In the genomic region with DNA sequence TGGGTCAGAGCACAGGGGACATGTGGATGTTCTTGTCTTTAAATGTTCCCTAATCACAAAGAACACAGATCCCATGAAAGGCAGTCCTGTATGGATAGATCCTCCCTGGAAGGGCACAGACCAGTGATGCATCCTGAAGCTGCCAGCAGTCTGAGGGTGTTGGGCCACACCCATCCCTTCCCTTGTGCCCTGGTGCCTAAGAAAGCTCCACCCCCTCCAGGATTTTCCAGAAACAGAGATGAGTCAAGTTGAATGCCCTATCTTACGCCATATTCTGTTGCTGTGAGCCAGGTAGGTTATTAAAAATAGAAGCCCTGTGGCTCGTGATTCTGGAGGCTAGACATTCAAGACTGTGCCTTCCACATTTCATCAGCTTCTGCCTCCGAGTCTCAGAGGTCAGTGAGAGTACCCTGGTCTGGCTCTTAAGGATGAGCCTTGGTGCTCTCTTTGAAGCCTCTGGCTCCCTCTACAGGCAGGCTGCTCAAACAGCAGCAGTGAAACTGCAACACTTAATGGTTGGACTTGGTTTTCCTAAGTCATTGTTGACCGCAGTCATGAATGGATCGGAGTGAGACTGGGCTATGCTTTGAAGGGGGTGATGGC, we compare ENCODE assay signal across 9 mouse cellular contexts. TPM values are rescaled to one million over a fixed set of nuclear protein-coding genes. Genes with fewer than 3 reads are reported as not detected.
DNase-seq lines count a peak whose midpoint lies in the region; ATAC-seq lines count a peak whose summit lies in the region.
"Had no signal": no experiment of that assay in that cellular context is flagged by ENCODE, and none has a peak within 500 bp of the region (broad histone marks: within the 10 kb centered on the region; RNA-seq: fewer than 3 reads in every experiment).

No protein-coding gene starts in this region.

- no peaks in the 10 kb centered on the region for H3K9me3 ChIP-seq in midbrain, embryonic 10.5 days (replicated peaks)
- no peaks in the 10 kb centered on the region for H3K9me3 ChIP-seq in midbrain, embryonic 13.5 days
- no peaks in the 10 kb centered on the region for H3K9me3 ChIP-seq in liver, embryonic 13.5 days (replicated peaks)
- H3K9me3 ChIP-seq: midbrain, embryonic 12.5 days had no signal

- 29% methylated on average over 5 of the region's 5 CpGs for WGBS in midbrain, embryonic 10.5 days
- 33% methylated on average over 5 of the region's 5 CpGs for WGBS in midbrain, embryonic 13.5 days
- 23% methylated on average over 5 of the region's 5 CpGs for WGBS in liver, embryonic 13.5 days (ENCODE audit: insufficient replicate concordance)

- no peak overlapping the region for H3K4me2 ChIP-seq in midbrain, embryonic 13.5 days (replicated peaks)
- H3K4me2 ChIP-seq in liver, embryonic 13.5 days: no peak overlapping the region
- H3K4me2 ChIP-seq: midbrain, embryonic 12.5 days had no signal

- H3K27me3 ChIP-seq in midbrain, embryonic 10.5 days (ENCODE audit: low read depth, poor library complexity, severe bottlenecking): peaks cover 51% of the 10 kb centered on the region
- peaks cover 35% of the 10 kb centered on the region for H3K27me3 ChIP-seq in midbrain, embryonic 13.5 days
- H3K27me3 ChIP-seq in liver, embryonic 13.5 days: peaks cover 43% of the 10 kb centered on the region

- H3K4me3 ChIP-seq in midbrain, embryonic 10.5 days: no peak overlapping the region
- H3K4me3 ChIP-seq in midbrain, embryonic 13.5 days (replicated peaks): no peak overlapping the region
- H3K4me3 ChIP-seq in liver, embryonic 13.5 days (replicated peaks): no peak overlapping the region
- H3K4me3 ChIP-seq: midbrain, embryonic 12.5 days had no signal

- peaks cover 19% of the 10 kb centered on the region for H3K4me1 ChIP-seq in midbrain, embryonic 10.5 days
- H3K4me1 ChIP-seq in midbrain, embryonic 13.5 days (replicated peaks): peaks cover 17% of the 10 kb centered on the region
- H3K4me1 ChIP-seq in liver, embryonic 13.5 days (replicated peaks): peaks cover 14% of the 10 kb centered on the region

- ATAC-seq in midbrain, embryonic 13.5 days: no peak
- peak; percentile 60 for ATAC-seq in granulocyte monocyte progenitor cell, adult 5-6 weeks (replicated peaks; ENCODE audit: poor library complexity, severe bottlenecking)
- ATAC-seq in liver, embryonic 13.5 days (ENCODE audit: low read depth): no peak

- no peaks in the 10 kb centered on the region for H3K36me3 ChIP-seq in midbrain, embryonic 10.5 days
- no peaks in the 10 kb centered on the region for H3K36me3 ChIP-seq in midbrain, embryonic 13.5 days
- H3K36me3 ChIP-seq in liver, embryonic 13.5 days: no peaks in the 10 kb centered on the region
- H3K36me3 ChIP-seq: midbrain, embryonic 12.5 days had no signal

- no peak overlapping the region for H3K9ac ChIP-seq in midbrain, embryonic 13.5 days (replicated peaks)
- no peak overlapping the region for H3K9ac ChIP-seq in liver, embryonic 13.5 days
- H3K9ac ChIP-seq: midbrain, embryonic 12.5 days had no signal

- no peak overlapping the region for H3K27ac ChIP-seq in midbrain, embryonic 10.5 days (replicated peaks)
- H3K27ac ChIP-seq in midbrain, embryonic 13.5 days: no peak overlapping the region
- no peak overlapping the region for H3K27ac ChIP-seq in liver, embryonic 13.5 days
- H3K27ac ChIP-seq: midbrain, embryonic 12.5 days had no signal

- DNase-seq in midbrain, embryonic 10.5 days (ENCODE audit: low spot score): peak; percentile 56
- DNase-seq in R1 (ENCODE audit: low read depth, low spot score): peak; percentile 94
- DNase-seq in cerebellum, adult 9-11 months: peak; percentile 69
- DNase-seq in liver, embryonic 13.5 days: peak; percentile 22
- peak; percentile 62 for DNase-seq in retina, postnatal 7 days (ENCODE audit: low read depth, low spot score)
- DNase-seq in frontal cortex, postnatal 14 days (ENCODE audit: low spot score in 2 of 2): no peak

RNA-seq across cellular contexts. Expression of a gene that starts 2.4 kb away (rescaled TPM):
- 0.62 and 0.84 TPM in 2 replicates for polyA plus RNA-seq in midbrain, embryonic 10.5 days (2016; fragmentation: Nextera tagmentation; extraction: Ambion mirVana)
- polyA plus RNA-seq in midbrain, embryonic 13.5 days (2015; fragmentation: Nextera tagmentation; extraction: Ambion mirVana): 5.6 and 6.6 TPM in 2 replicates
- total RNA-seq in granulocyte monocyte progenitor cell, adult 5-6 weeks (2014; fragmentation: Nextera tagmentation): 1.6 TPM in 1 of 2 replicates, not detected in the other
- 0.22 TPM in 1 of 2 replicates, not detected in the other for total RNA-seq in granulocyte monocyte progenitor cell, adult 5-6 weeks (2017)
- polyA plus RNA-seq in liver, embryonic 13.5 days (2015; fragmentation: Nextera tagmentation; extraction: Ambion mirVana): 0.03 and 0.18 TPM in 2 replicates

RNA-seq across cellular contexts. Expression of a gene that starts 15.4 kb away (rescaled TPM):
- polyA plus RNA-seq in midbrain, embryonic 10.5 days (2016; fragmentation: Nextera tagmentation; extraction: Ambion mirVana): 3.6 and 3.8 TPM in 2 replicates
- polyA plus RNA-seq in midbrain, embryonic 13.5 days (2015; fragmentation: Nextera tagmentation; extraction: Ambion mirVana): 2.7 and 3.8 TPM in 2 replicates
- total RNA-seq in granulocyte monocyte progenitor cell, adult 5-6 weeks (2014; fragmentation: Nextera tagmentation): 3.9 and 26.5 TPM in 2 replicates
- total RNA-seq in granulocyte monocyte progenitor cell, adult 5-6 weeks (2017): 3.9 and 5.1 TPM in 2 replicates
- 2.1 TPM in 2 replicates for polyA plus RNA-seq in liver, embryonic 13.5 days (2015; fragmentation: Nextera tagmentation; extraction: Ambion mirVana)

Comparison
In these comparisons a context has a peak if more than half of its experiments do, and no peak if none do; other contexts are left out.
1. DNase-seq: peak in midbrain, embryonic 10.5 days (single experiment), R1 (single experiment), cerebellum, adult 9-11 months (single experiment), liver, embryonic 13.5 days (single experiment) and retina, postnatal 7 days (single experiment); none in frontal cortex, postnatal 14 days (0 of 2).